Mouse (Mus musculus): ENCODE results near the gene Krt33a.

DNA sequence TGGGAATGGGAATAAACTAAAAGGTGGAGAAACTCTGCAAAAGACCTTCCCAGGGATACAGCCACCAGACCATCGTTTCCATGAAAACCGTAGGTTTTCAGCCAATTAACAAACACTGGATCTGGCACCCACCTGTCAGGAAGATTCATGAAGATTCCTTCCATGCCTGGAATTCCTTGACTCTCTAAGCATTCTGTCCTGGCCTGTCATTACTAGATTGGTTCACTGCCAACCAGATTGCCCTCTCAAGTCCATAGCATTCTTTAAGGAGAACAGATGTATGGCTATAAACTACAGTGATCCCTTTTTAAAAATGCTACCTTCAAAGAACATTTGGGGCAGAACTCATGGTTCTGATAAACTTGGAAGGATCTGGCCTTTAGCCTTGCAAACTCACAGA is 50.1 kb downstream of the Krt33a start:
- TF ChIP-seq CTCF (IDR thresholded peaks at IDR 0.05; ENCODE audit: low read depth): no peak
- no peak for TF ChIP-seq EP300 (optimal IDR thresholded peaks at IDR 0.05)
